Mouse (Mus musculus) left cerebral cortex, postnatal 36 days (tissue): ENCODE data around the gene Ptrh2. TPM values are rescaled to one million over a fixed set of nuclear protein-coding genes. Genes with fewer than 3 reads are reported as not detected.
"Not testable (repeated sequence)": the region's sequence is repeated elsewhere in the genome, so short reads cannot be mapped to it uniquely, and the experiment has no call there.

Experiments used
- DNase-seq, 2 experiments: peaks; one replicate each; pipeline ENCODE4 v3.0.0; 2021 to 2022; ENCODE audit warnings: low spot score in 2 of 2, mixed read lengths in 1 of 2
- intact Hi-C: fragments of 180-260 bp; cut with DNase I; formaldehyde crosslinking; loops from one replicate; pipeline ENCODE4 v1.15.1; 2025
- total RNA-seq, 2 experiments: library from RNA; stranded (reverse); gene quantifications; 2 replicates each; pipeline ENCODE4 v1.2.3; 2021

The Ptrh2 gene
- total RNA-seq, 2 experiments from 2014 or later: 8.6 TPM

DNA sequence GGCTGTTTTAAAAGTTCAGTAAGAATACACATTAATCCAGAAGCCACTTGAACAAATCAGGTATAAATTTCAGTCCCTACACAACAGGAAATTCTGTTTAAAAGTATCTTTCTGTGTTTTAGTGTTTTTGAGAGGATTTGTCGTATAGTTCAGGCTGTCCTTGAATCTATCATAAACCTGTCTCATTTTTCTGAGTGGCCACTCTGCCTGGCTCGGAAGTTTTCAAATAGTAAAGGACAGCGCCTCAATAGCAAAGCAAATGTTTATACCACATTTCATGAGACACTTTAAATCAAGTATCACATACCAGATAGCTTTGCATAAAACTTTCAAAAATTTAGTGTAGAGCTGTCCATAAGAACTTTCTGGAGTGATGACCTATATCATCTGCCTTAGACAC is 34.6 kb downstream of the Ptrh2 start:
- DNase-seq: no peak

DNA sequence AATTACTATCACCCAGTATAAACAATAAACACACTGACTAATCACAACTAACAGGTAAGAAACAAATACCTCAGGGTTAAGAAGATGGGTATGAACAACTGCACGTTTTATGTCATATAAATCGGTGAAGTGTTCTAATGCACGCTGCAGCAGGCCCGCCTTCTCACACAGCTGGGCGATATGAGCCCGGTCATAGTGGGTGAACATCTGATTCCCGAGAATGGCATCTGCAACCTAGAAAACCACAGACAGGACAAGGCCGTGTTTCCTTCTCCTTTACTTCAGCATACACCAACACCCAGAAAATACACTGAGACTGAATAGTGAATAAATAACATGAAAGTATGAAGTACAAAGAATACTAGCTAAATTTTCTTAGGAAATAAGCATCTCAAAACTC is 35.6 kb downstream of the Ptrh2 start:
- no peak for DNase-seq
- intact Hi-C loops: no loop called here

More for the DNA sequence above, 34.6 kb downstream of the Ptrh2 start:
- intact Hi-C loops: no loop called here

DNA sequence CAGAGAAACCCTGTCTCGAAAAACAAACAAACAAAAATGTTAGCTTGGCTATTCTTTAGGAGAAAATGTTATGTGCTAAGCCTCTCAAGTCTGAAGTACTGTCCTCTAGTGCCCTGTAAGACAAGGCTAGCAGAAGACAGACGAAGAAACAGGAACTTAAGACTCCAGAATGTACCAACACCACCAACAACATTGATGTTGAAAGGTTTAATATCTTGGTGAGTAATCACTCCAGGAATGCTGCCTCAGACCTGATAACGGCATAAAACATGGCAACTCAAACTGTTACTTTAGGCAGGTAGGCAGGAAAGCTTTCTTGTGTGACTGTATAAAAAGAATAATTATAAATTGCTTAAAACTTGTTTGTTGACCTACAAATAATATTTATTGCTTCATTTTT is 40.2 kb downstream of the Ptrh2 start:
- DNase-seq: no peak
- intact Hi-C loops: no loop called here

DNA sequence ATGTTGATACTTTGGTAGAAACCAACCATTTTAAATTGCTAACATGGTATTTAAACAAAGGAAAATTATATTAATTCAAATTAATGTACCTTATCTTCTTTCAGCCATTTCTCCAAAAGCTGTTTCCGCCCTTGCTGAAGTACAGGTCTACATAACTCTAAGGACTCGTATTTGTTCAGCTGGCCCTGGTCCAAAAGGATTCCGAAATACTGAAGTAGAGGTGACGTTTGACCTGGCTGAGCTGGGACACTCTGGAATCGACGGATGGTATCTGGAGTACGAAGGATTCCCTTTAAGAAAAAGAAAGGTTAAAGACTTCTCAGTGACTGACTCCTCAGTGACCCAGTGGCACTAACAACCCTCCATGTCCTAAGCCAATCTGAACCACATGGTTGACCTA is 41.2 kb downstream of the Ptrh2 start:
- DNase-seq: no peak
- intact Hi-C loops: no loop called here

- intact Hi-C loops: no loop called here
- no peak for DNase-seq
Observed at GRCm38 (mm10) chr11:86725607-86726006, 41.8 kb downstream of the Ptrh2 start.

DNA sequence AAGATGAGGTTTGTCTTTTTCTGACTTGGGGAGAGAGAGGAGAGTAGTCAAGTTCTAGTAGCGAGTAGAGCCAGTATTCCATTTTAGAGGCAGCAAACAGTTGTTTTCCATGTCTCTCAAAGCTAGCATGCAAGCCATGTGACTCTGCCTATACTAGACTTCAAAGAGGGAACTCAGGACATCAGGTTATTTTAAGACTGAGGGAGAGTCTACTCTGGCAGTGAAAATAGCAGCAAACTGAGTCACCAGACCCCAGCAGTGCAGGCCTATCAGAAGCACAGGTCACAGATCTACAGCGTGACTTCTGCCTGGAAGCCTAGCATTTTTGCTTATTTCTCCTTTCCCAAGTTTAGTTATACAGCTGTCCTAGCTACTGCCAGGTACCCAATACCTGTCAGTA is 47.7 kb downstream of the Ptrh2 start:
- intact Hi-C loops: no loop called here
- DNase-seq: no peak

DNA sequence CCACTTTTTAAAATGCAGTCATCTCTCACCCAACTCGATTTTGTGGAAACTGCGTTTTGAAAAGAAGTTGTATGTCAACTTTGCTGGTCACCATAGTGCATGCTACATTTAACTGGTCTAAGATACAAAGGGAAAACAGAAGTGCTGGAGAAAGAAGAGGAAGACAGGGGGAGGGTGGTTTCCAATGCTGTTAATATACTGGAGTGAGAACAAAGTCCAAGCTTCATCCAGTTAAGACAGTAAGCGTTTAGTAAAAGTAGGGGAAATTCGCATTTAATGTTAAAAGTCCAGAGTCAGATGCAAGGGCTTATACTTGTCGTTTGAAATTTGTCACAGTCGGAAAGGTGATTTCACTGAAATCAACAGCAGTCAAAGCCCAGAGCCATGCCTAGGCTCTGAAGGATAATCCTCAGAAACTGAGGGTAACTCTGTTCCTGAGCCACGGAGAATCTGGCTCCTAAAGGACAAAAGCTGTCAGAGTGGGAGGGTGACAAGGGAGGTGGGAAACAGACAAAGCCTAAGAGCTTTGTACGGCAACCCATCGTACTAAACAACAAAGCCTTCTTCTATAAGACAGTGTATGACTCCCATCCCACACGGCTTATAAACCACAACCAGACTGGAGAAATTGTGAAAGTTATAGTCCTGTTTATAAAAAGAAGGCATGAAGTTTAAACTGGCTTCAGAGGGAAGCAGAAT is 50.6 kb downstream of the Ptrh2 start:
- no peak for DNase-seq
- intact Hi-C loops: no loop called here

DNA sequence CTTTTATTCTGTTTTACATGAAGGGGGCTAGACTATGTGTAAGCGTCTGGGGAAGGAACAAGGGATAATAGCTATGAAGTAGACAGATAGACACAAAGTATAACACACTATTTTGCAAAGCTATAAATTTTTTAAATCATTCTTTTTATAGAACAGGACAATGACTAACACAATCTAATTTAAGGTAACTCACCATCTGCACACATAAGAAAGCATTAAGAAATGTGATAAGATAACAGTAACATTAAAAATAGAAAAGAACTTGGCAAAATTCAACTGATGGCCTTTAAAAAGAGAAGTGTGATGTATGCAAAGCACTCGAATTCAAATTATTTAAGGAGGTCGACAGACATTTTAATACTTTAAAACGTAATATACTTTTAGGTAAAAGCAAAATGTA is 51.2 kb downstream of the Ptrh2 start:
- intact Hi-C loops: no loop called here
- DNase-seq: no peak

GRCm38 (mm10) chr11:86737301-86738000 is 53.7 kb downstream of the Ptrh2 start:
- intact Hi-C loops: no loop called here

GRCm38 (mm10) chr11:86738308-86738707 is 54.5 kb downstream of the Ptrh2 start:
- intact Hi-C loops, DNase-seq: not testable (repeated sequence)

More at GRCm38 (mm10) chr11:86737301-86738000, 53.7 kb downstream of the Ptrh2 start:
- DNase-seq: no peak

GRCm38 (mm10) chr11:86738956-86739355 is 55.2 kb downstream of the Ptrh2 start:
- no peak for DNase-seq
- intact Hi-C loops: no loop called here

DNA sequence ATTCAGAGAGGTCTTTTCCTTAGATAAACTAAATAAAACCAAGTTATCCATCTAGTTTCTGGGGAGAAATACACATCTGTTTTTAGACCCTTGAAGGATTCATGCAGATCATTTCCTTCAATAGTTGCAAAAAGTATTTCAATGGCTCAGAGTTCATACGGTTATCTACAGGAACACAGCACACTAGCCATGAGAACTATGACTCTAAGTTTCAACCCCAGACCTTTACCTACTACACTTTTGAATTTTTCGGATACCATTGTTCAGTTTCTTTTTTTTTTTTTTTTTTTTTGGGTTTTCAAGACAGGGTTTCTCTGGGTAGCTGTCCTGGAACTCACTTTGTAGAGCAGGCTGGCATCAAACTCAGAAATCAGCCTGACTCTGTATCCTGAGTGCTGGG is 55.7 kb downstream of the Ptrh2 start:
- intact Hi-C loops: no loop called here
- no peak for DNase-seq

- no peak for DNase-seq
- intact Hi-C loops: no loop called here
Observed at GRCm38 (mm10) chr11:86741505-86741904, 57.7 kb downstream of the Ptrh2 start.

Other genes starting within 250 kb of the Ptrh2 start
- gene Rnft1, start 199.3 kb upstream of the Ptrh2 start, total RNA-seq: 10 to 100 TPM; 21.3 to 35.0 TPM
- 10 to 100 TPM; 33.7 to 38.4 TPM for gene Rps6kb1, start 139.2 kb upstream of the Ptrh2 start, total RNA-seq
- 1 to 10 TPM; 5.3 to 6.1 TPM for gene Tubd1, start 139.0 kb upstream of the Ptrh2 start, total RNA-seq
- 100 to 1,000 TPM; 160 to 183 TPM for gene Vmp1, start 149 bp upstream of the Ptrh2 start, total RNA-seq
- 100 to 1,000 TPM; 526 to 560 TPM for gene Cltc, start 73.6 kb downstream of the Ptrh2 start, total RNA-seq
- 10 to 100 TPM; 16.2 to 18.3 TPM for gene Dhx40, start 123.8 kb downstream of the Ptrh2 start, total RNA-seq